Mouse (Mus musculus) forebrain, embryonic 14.5 days (tissue): ENCODE data around the gene Tor2a. TPM values are rescaled to one million over a fixed set of nuclear protein-coding genes. Genes with fewer than 3 reads are reported as not detected.

Source experiments
- ATAC-seq: fragments of 200-750 bp; cut with Nextera tagmentation; 2 replicates; pipeline ENCODE4 v1.8.0; 2017; ENCODE audit warnings: mild to moderate bottlenecking, moderate library complexity
- DNase-seq: peaks from one replicate; pipeline ENCODE4 v3.0.0-alpha.2; 2015; ENCODE audit warnings: low spot score
- H3K27ac ChIP-seq: fragments of 300-500 bp; sonication (generic); 2 replicates; pipeline ENCODE4 v1.5.1; 2014; ENCODE audit warnings: low read depth, mild to moderate bottlenecking, control low read depth, low read length, moderate library complexity
- H3K27me3 ChIP-seq: fragments of 300-500 bp; sonication (generic); replicated peaks from 2 replicates; pipeline ENCODE4 v1.6.1; 2014; ENCODE audit warnings: low read length, control low read depth, mixed read lengths; ENCODE audit not compliant: control insufficient read depth, insufficient read depth
- H3K36me3 ChIP-seq: fragments of 300-500 bp; sonication (generic); 2 replicates; pipeline ENCODE4 v1.6.1; 2014; ENCODE audit warnings: low read length, control low read depth; ENCODE audit not compliant: control insufficient read depth, insufficient read depth
- H3K4me1 ChIP-seq: fragments of 300-500 bp; sonication (generic); 2 replicates; pipeline ENCODE4 v1.6.1; 2014; ENCODE audit warnings: antibody characterized with exemption, low read length, control low read depth; ENCODE audit not compliant: control insufficient read depth, insufficient read depth
- H3K4me2 ChIP-seq: fragments of 300-500 bp; sonication (generic); 2 replicates; pipeline ENCODE4 v1.6.1; 2014; ENCODE audit warnings: mild to moderate bottlenecking, control low read depth, low read length
- H3K4me3 ChIP-seq: fragments of 300-500 bp; sonication (generic); 2 replicates; pipeline ENCODE4 v1.5.1; 2014; ENCODE audit warnings: low read depth, low read length, control low read depth
- H3K9ac ChIP-seq: fragments of 300-500 bp; sonication (generic); 2 replicates; pipeline ENCODE4 v1.6.1; 2014; ENCODE audit warnings: mild to moderate bottlenecking, low read length, control low read depth, moderate library complexity
- H3K9me3 ChIP-seq: fragments of 300-500 bp; sonication (generic); replicated peaks from 2 replicates; pipeline ENCODE4 v1.6.1; 2016; ENCODE audit warnings: low read length, control low read depth, mixed read lengths; ENCODE audit not compliant: control insufficient read depth
- WGBS: fragments of 180-500 bp; shearing (Covaris S2); extraction: QIAGEN DNeasy Blood & Tissue Kit; methylation state at CpG from one replicate; pipeline ENCODE4 v1.1.7; 2014; 5-methylcytosine and 5-hydroxymethylcytosine counted together
- polyA plus RNA-seq: library from polyadenylated mRNA; unstranded; fragments of >200 nt; fragmentation: Nextera tagmentation; extraction: Ambion mirVana; gene quantifications from 2 replicates; pipeline ENCODE4 v1.2.1, GENCODE M21; 2014

Tor2a gene
- polyA plus RNA-seq, 1 experiment from 2014 or later, result 71.2 TPM

GRCm38 (mm10) chr2:32763353-32763752, 6.3 kb downstream of the Tor2a start:
- no peak overlapping the region for H3K4me3 ChIP-seq
- no peaks in the 10 kb centered on the region for H3K9me3 ChIP-seq
- H3K9ac ChIP-seq, result no peak overlapping the region
- DNase-seq (no peak), ATAC-seq (no peak)
- H3K36me3 ChIP-seq, result peaks cover 33% of the 10 kb centered on the region
- H3K4me1 ChIP-seq, result 0 out of 2 replicates have a peak, but pooled peaks cover 4% of the 10 kb centered on the region
- no peaks in the 10 kb centered on the region for H3K27me3 ChIP-seq
- H3K27ac ChIP-seq, result no peak overlapping the region
- no peak overlapping the region for H3K4me2 ChIP-seq
- WGBS, result 80% methylated on average over 3 of the region's 3 CpGs

- no peak overlapping the region for H3K4me3 ChIP-seq
- no peaks in the 10 kb centered on the region for H3K27me3 ChIP-seq
- DNase-seq (no peak), ATAC-seq (no peak)
- no peak overlapping the region for H3K27ac ChIP-seq
- 88% methylated on average over 12 of the region's 12 CpGs for whole genome bisulfite sequencing
- no peak overlapping the region for H3K4me2 ChIP-seq
- no peaks in the 10 kb centered on the region for H3K4me1 ChIP-seq
- no peak overlapping the region for H3K9ac ChIP-seq
- peaks cover 10% of the 10 kb centered on the region for H3K36me3 ChIP-seq
- H3K9me3 ChIP-seq, result no peaks in the 10 kb centered on the region
Measured at GRCm38 (mm10) chr2:32767241-32767640, 10.2 kb downstream of the Tor2a start.

GRCm38 (mm10) chr2:32768661-32769285, 11.7 kb downstream of the Tor2a start:
- Histone ChIP-seq H3K9ac (no peak overlapping the region), H3K27ac (no peak overlapping the region), H3K9me3 (no peaks in the 10 kb centered on the region), H3K27me3 (no peaks in the 10 kb centered on the region), H3K36me3 (no peaks in the 10 kb centered on the region), H3K4me2 (no peak overlapping the region), H3K4me1 (no peaks in the 10 kb centered on the region), H3K4me3 (no peak overlapping the region)
- no peak for ATAC-seq
- WGBS, result 57% methylated on average over 19 of the region's 19 CpGs
- no peak for DNase-seq

GRCm38 (mm10) chr2:32769327-32770085, 12.5 kb downstream of the Tor2a start:
- ATAC-seq (no peak), DNase-seq (no peak)
- no peaks in the 10 kb centered on the region for H3K36me3 ChIP-seq
- H3K27ac ChIP-seq, result no peak overlapping the region
- H3K4me1 ChIP-seq, result no peaks in the 10 kb centered on the region
- no peaks in the 10 kb centered on the region for H3K27me3 ChIP-seq
- H3K9me3 ChIP-seq, result no peaks in the 10 kb centered on the region
- WGBS, result 57% methylated on average over 5 of the region's 5 CpGs
- no peak overlapping the region for H3K9ac ChIP-seq
- H3K4me3 ChIP-seq, result no peak overlapping the region
- H3K4me2 ChIP-seq, result no peak overlapping the region

- Histone ChIP-seq H3K27ac (no peak overlapping the region), H3K4me1 (peaks cover 5% of the 10 kb centered on the region), H3K36me3 (no peaks in the 10 kb centered on the region), H3K4me2 (no peak overlapping the region), H3K9ac (no peak overlapping the region), H3K27me3 (no peaks in the 10 kb centered on the region), H3K9me3 (no peaks in the 10 kb centered on the region), H3K4me3 (no peak overlapping the region)
- 38% methylated on average over 12 of the region's 12 CpGs for WGBS
- DNase-seq (no peak), ATAC-seq (no peak)
Measured at GRCm38 (mm10) chr2:32771886-32772285, 14.9 kb downstream of the Tor2a start.

- 85% methylated on average over 8 of the region's 8 CpGs for WGBS
- no peak overlapping the region for H3K4me3 ChIP-seq
- H3K27me3 ChIP-seq, result no peaks in the 10 kb centered on the region
- H3K27ac ChIP-seq, result no peak overlapping the region
- H3K4me2 ChIP-seq, result no peak overlapping the region
- peaks cover 5% of the 10 kb centered on the region for H3K4me1 ChIP-seq
- H3K9me3 ChIP-seq, result no peaks in the 10 kb centered on the region
- no peaks in the 10 kb centered on the region for H3K36me3 ChIP-seq
- H3K9ac ChIP-seq, result no peak overlapping the region
- no peak for ATAC-seq
- no peak for DNase-seq
Measured at GRCm38 (mm10) chr2:32772626-32773279, 15.7 kb downstream of the Tor2a start.

GRCm38 (mm10) chr2:32775359-32776074, 18.5 kb downstream of the Tor2a start, which contains the start of the genes Ttc16 and Ptrh1:
Ttc16 (minus strand) TSS chr2:32775633.
Ptrh1 (plus strand) TSS chr2:32775786.
- ATAC-seq, result peak; percentile 99
- Histone ChIP-seq H3K9ac (peak within 1 kb of the TSS; percentile 57), H3K4me1 (peaks cover 5% of the 10 kb centered on the region), H3K27ac (no peak within 1 kb of the TSS), H3K4me3 (peak within 1 kb of the TSS; percentile 48), H3K9me3 (no peaks in the 10 kb centered on the region), H3K4me2 (peak within 1 kb of the TSS; percentile 71), H3K36me3 (no peaks in the 10 kb centered on the region), H3K27me3 (no peaks in the 10 kb centered on the region)
- DNase-seq, result peak; percentile 98
- WGBS, result 1% methylated on average over 46 of the region's 46 CpGs

GRCm38 (mm10) chr2:32776192-32776591, 19.2 kb downstream of the Tor2a start:
- H3K4me1 ChIP-seq, result peaks cover 5% of the 10 kb centered on the region
- H3K36me3 ChIP-seq, result no peaks in the 10 kb centered on the region
- no peaks in the 10 kb centered on the region for H3K9me3 ChIP-seq
- peak overlapping the region; percentile 35; the same call in 1 of the 2 replicates for H3K9ac ChIP-seq
- no peaks in the 10 kb centered on the region for H3K27me3 ChIP-seq
- no peak overlapping the region for H3K27ac ChIP-seq
- DNase-seq, result no peak
- peak overlapping the region; percentile 48 for H3K4me3 ChIP-seq
- H3K4me2 ChIP-seq, result peak overlapping the region; percentile 71
- ATAC-seq, result no peak
- 31% methylated on average over 22 of the region's 22 CpGs for WGBS
